Mouse (Mus musculus) midbrain, postnatal 0 days (tissue): ENCODE results near the gene Car11. TPM values are rescaled to one million over a fixed set of nuclear protein-coding genes. Genes with fewer than 3 reads are reported as not detected.

Experiments
- ATAC-seq: fragments of 200-750 bp; cut with Nextera tagmentation; 2 replicates; pipeline ENCODE4 v1.8.0; 2017; ENCODE audit warnings: moderate number of reproducible peaks, mild to moderate bottlenecking, moderate TSS enrichment, moderate library complexity; ENCODE audit not compliant: low FRiP score
- DNase-seq: peaks from one replicate; pipeline ENCODE4 v3.0.0-alpha.2; 2015; ENCODE audit warnings: low spot score
- H3K27ac ChIP-seq: fragments of 300-500 bp; sonication (generic); 2 replicates; pipeline ENCODE4 v1.5.1; 2014; ENCODE audit warnings: low read depth, mild to moderate bottlenecking, low read length, mixed read lengths
- H3K27me3 ChIP-seq: fragments of 300-500 bp; sonication (generic); 2 replicates; pipeline ENCODE4 v1.6.1; 2014; ENCODE audit warnings: low read length, control low read depth, mixed read lengths; ENCODE audit not compliant: insufficient read depth
- H3K36me3 ChIP-seq: fragments of 300-500 bp; sonication (generic); 2 replicates; pipeline ENCODE4 v1.6.1; 2014; ENCODE audit warnings: low read length, control low read depth, mixed read lengths; ENCODE audit not compliant: insufficient read depth
- H3K4me1 ChIP-seq: fragments of 300-500 bp; sonication (generic); 2 replicates; pipeline ENCODE4 v1.6.1; 2014; ENCODE audit warnings: mild to moderate bottlenecking, control low read depth, antibody characterized with exemption, low read length, mixed read lengths; ENCODE audit not compliant: insufficient read depth
- H3K4me2 ChIP-seq: fragments of 300-500 bp; sonication (generic); 2 replicates; pipeline ENCODE4 v1.6.1; 2014; ENCODE audit warnings: low read depth, mild to moderate bottlenecking, low read length, mixed read lengths; ENCODE audit not compliant: poor library complexity, severe bottlenecking
- H3K4me3 ChIP-seq: fragments of 300-500 bp; sonication (generic); 2 replicates; pipeline ENCODE4 v1.5.1; 2014; ENCODE audit warnings: low read depth, mild to moderate bottlenecking, low read length, moderate library complexity
- H3K9ac ChIP-seq: fragments of 300-500 bp; sonication (generic); replicated peaks from 2 replicates; pipeline ENCODE4 v1.6.1; 2014; ENCODE audit warnings: mild to moderate bottlenecking, low read length, moderate library complexity, mixed read lengths; ENCODE audit not compliant: poor library complexity, severe bottlenecking
- H3K9me3 ChIP-seq: fragments of 300-500 bp; sonication (generic); 2 replicates; pipeline ENCODE4 v1.6.1; 2016; ENCODE audit warnings: low read length, control low read depth
- CTCF ChIP-seq: IDR thresholded peaks from 2 replicates; pipeline ENCODE4 v1.5.1; 2016; ENCODE audit warnings: antibody characterized with exemption, mild to moderate bottlenecking
- WGBS: fragments of 180-500 bp; shearing (Covaris S2); extraction: QIAGEN DNeasy Blood & Tissue Kit; methylation state at CpG from one replicate; pipeline ENCODE4 v1.1.7; 2014; 5-methylcytosine and 5-hydroxymethylcytosine counted together
- polyA plus RNA-seq: library from polyadenylated mRNA; unstranded; fragments of >200 nt; fragmentation: Nextera tagmentation; extraction: Ambion mirVana; gene quantifications from 2 replicates; pipeline ENCODE4 v1.2.1, GENCODE M21; 2015
- total RNA-seq: library from RNA; depleted of rRNA; stranded (reverse); fragments of >200 nt; gene quantifications from 2 replicates; pipeline ENCODE4 v1.2.3, GENCODE M21; 2014

Car11 gene
- total and polyA plus RNA-seq, 2 experiments from 2014 or later, result 107 to 118 TPM

- no peak for TF ChIP-seq CTCF
- H3K4me2 ChIP-seq, result no peak overlapping the region
- no peak for ATAC-seq
- H3K27ac ChIP-seq, result peak overlapping the region; percentile 95; the same call in 1 of the 2 replicates
- no peak overlapping the region for H3K4me3 ChIP-seq
- H3K36me3 ChIP-seq, result no peaks in the 10 kb centered on the region
- DNase-seq, result no peak
- H3K9me3 ChIP-seq, result no peaks in the 10 kb centered on the region
- WGBS, result 84% methylated on average over 3 of the region's 7 CpGs
- H3K9ac ChIP-seq, result no peak overlapping the region
- no peaks in the 10 kb centered on the region for H3K27me3 ChIP-seq
- H3K4me1 ChIP-seq, result peaks cover 12% of the 10 kb centered on the region
Measured at GRCm38 (mm10) chr7:45697894-45698293, 1.7 kb upstream of the Car11 start.

- no peaks in the 10 kb centered on the region for H3K9me3 ChIP-seq
- DNase-seq (peak; percentile 89), ATAC-seq (peak; percentile 0; the same call in 1 of the 2 replicates)
- peaks cover 16% of the 10 kb centered on the region for H3K4me1 ChIP-seq
- H3K27me3 ChIP-seq, result no peaks in the 10 kb centered on the region
- peak overlapping the region; percentile 94 for H3K4me2 ChIP-seq
- no peaks in the 10 kb centered on the region for H3K36me3 ChIP-seq
- under 1% methylated on average over 19 of the region's 20 CpGs for WGBS
- H3K9ac ChIP-seq, result peak overlapping the region; percentile 80
- peak overlapping the region; percentile 56 for H3K4me3 ChIP-seq
- no peak for TF ChIP-seq CTCF
- peak overlapping the region; percentile 95 for H3K27ac ChIP-seq
Measured at GRCm38 (mm10) chr7:45700301-45701015, 815 bp downstream of the Car11 start.

GRCm38 (mm10) chr7:45701072-45701471 lies 1.4 kb downstream of the Car11 start:
- DNase-seq, result no peak
- no peak for TF ChIP-seq CTCF
- H3K4me2 ChIP-seq, result peak overlapping the region; percentile 94
- peaks cover 22% of the 10 kb centered on the region for H3K4me1 ChIP-seq
- WGBS, result 32% methylated on average over 11 of the region's 11 CpGs
- H3K27me3 ChIP-seq, result no peaks in the 10 kb centered on the region
- H3K4me3 ChIP-seq, result peak overlapping the region; percentile 56
- H3K9me3 ChIP-seq, result no peaks in the 10 kb centered on the region
- ATAC-seq, result no peak
- H3K27ac ChIP-seq, result peak overlapping the region; percentile 71
- H3K9ac ChIP-seq, result peak overlapping the region; percentile 80
- H3K36me3 ChIP-seq, result no peaks in the 10 kb centered on the region

GRCm38 (mm10) chr7:45701607-45702006 lies 2.0 kb downstream of the Car11 start:
- no peak overlapping the region for H3K4me3 ChIP-seq

GRCm38 (mm10) chr7:45702316-45702715 lies 2.7 kb downstream of the Car11 start:
- H3K27me3 ChIP-seq, result no peaks in the 10 kb centered on the region
- no peaks in the 10 kb centered on the region for H3K36me3 ChIP-seq
- TF ChIP-seq CTCF, result no peak
- DNase-seq, result no peak
- no peaks in the 10 kb centered on the region for H3K9me3 ChIP-seq
- H3K4me2 ChIP-seq, result no peak overlapping the region
- ATAC-seq, result no peak
- H3K9ac ChIP-seq, result no peak overlapping the region
- WGBS, result 93% methylated on average over 11 of the region's 11 CpGs
- H3K4me3 ChIP-seq, result no peak overlapping the region
- H3K27ac ChIP-seq, result no peak overlapping the region
- peaks cover 22% of the 10 kb centered on the region for H3K4me1 ChIP-seq

More at GRCm38 (mm10) chr7:45701607-45702006, 2.0 kb downstream of the Car11 start:
- no peaks in the 10 kb centered on the region for H3K36me3 ChIP-seq
- no peak for DNase-seq
- no peaks in the 10 kb centered on the region for H3K9me3 ChIP-seq
- no peaks in the 10 kb centered on the region for H3K27me3 ChIP-seq
- WGBS, result 79% methylated on average over 11 of the region's 11 CpGs
- peaks cover 22% of the 10 kb centered on the region for H3K4me1 ChIP-seq
- TF ChIP-seq CTCF, result no peak
- no peak overlapping the region for H3K9ac ChIP-seq
- peak overlapping the region; percentile 94; the same call in 1 of the 2 replicates for H3K4me2 ChIP-seq
- H3K27ac ChIP-seq, result no peak overlapping the region; the same call in 1 of the 2 replicates
- no peak for ATAC-seq

- no peaks in the 10 kb centered on the region for H3K9me3 ChIP-seq
- H3K4me2 ChIP-seq, result peak overlapping the region; percentile 81
- H3K27me3 ChIP-seq, result no peaks in the 10 kb centered on the region
- H3K27ac ChIP-seq, result peak overlapping the region; percentile 91
- no peak for ATAC-seq
- no peak for TF ChIP-seq CTCF
- peaks cover 26% of the 10 kb centered on the region for H3K4me1 ChIP-seq
- no peak for DNase-seq
- H3K9ac ChIP-seq, result peak overlapping the region; percentile 66
- 90% methylated on average over 17 of the region's 17 CpGs for WGBS
- no peaks in the 10 kb centered on the region for H3K36me3 ChIP-seq
- no peak overlapping the region for H3K4me3 ChIP-seq
Measured at GRCm38 (mm10) chr7:45702809-45703520, 3.3 kb downstream of the Car11 start.
